Mouse (Mus musculus) midbrain, embryonic 11.5 days (tissue): ENCODE results near the gene Syt12. TPM values are rescaled to one million over a fixed set of nuclear protein-coding genes. Genes with fewer than 3 reads are reported as not detected.

Experiments
- ATAC-seq: fragments of 200-750 bp; cut with Nextera tagmentation; 2 replicates; pipeline ENCODE4 v1.8.0; 2017; ENCODE audit warnings: moderate TSS enrichment, moderate library complexity; ENCODE audit not compliant: low FRiP score
- DNase-seq: peaks from one replicate; pipeline ENCODE4 v3.0.0; 2015; ENCODE audit warnings: low spot score; ENCODE audit errors: missing footprints
- H3K27ac ChIP-seq: fragments of 300-500 bp; sonication (generic); 2 replicates; pipeline ENCODE4 v1.5.1; 2014; ENCODE audit warnings: low read depth, low read length
- H3K27me3 ChIP-seq: fragments of 300-500 bp; sonication (generic); 2 replicates; pipeline ENCODE4 v1.6.1; 2014; ENCODE audit warnings: mild to moderate bottlenecking, low read length, moderate library complexity, mixed read lengths; ENCODE audit not compliant: control insufficient read depth, insufficient read depth
- H3K36me3 ChIP-seq: fragments of 300-500 bp; sonication (generic); 2 replicates; pipeline ENCODE4 v1.6.1; 2014; ENCODE audit warnings: mild to moderate bottlenecking, low read length, moderate library complexity, mixed read lengths; ENCODE audit not compliant: control insufficient read depth, insufficient read depth
- H3K4me1 ChIP-seq: fragments of 300-500 bp; sonication (generic); 2 replicates; pipeline ENCODE4 v1.6.1; 2014; ENCODE audit warnings: low read length; ENCODE audit not compliant: control insufficient read depth, insufficient read depth
- H3K4me2 ChIP-seq: fragments of 300-500 bp; sonication (generic); 2 replicates; pipeline ENCODE4 v1.6.1; 2014; ENCODE audit warnings: mild to moderate bottlenecking, moderate library complexity
- H3K4me3 ChIP-seq: fragments of 300-500 bp; sonication (generic); 2 replicates; pipeline ENCODE4 v1.5.1; 2014; ENCODE audit warnings: low read depth, low read length
- H3K9ac ChIP-seq: fragments of 300-500 bp; sonication (generic); 2 replicates; pipeline ENCODE4 v1.6.1; 2014; ENCODE audit warnings: low read length
- H3K9me3 ChIP-seq: fragments of 300-500 bp; sonication (generic); 2 replicates; pipeline ENCODE4 v1.6.1; 2016; ENCODE audit warnings: low read length; ENCODE audit not compliant: control insufficient read depth
- WGBS: fragments of 180-500 bp; shearing (Covaris S2); extraction: QIAGEN DNeasy Blood & Tissue Kit; methylation state at CpG from one replicate; pipeline ENCODE4 v1.1.7; 2014; 5-methylcytosine and 5-hydroxymethylcytosine counted together
- polyA plus RNA-seq: library from polyadenylated mRNA; unstranded; fragments of >200 nt; fragmentation: Nextera tagmentation; extraction: Ambion mirVana; gene quantifications from 2 replicates; pipeline ENCODE4 v1.2.1, GENCODE M21; 2014

Syt12 gene
- polyA plus RNA-seq, 1 experiment from 2014 or later, result 1.0 TPM

- H3K36me3 ChIP-seq, result no peaks in the 10 kb centered on the region
- ATAC-seq (no peak), DNase-seq (no peak)
- no peak overlapping the region for H3K9ac ChIP-seq
- H3K4me1 ChIP-seq, result no peaks in the 10 kb centered on the region
- no peak overlapping the region for H3K4me2 ChIP-seq
- no peak overlapping the region for H3K27ac ChIP-seq
- 95% methylated on average over 4 of the region's 4 CpGs for WGBS
- no peaks in the 10 kb centered on the region for H3K9me3 ChIP-seq
- no peaks in the 10 kb centered on the region for H3K27me3 ChIP-seq
- H3K4me3 ChIP-seq, result no peak overlapping the region
Measured at GRCm38 (mm10) chr19:4430091-4430620, 47.1 kb downstream of the Syt12 start.

DNA sequence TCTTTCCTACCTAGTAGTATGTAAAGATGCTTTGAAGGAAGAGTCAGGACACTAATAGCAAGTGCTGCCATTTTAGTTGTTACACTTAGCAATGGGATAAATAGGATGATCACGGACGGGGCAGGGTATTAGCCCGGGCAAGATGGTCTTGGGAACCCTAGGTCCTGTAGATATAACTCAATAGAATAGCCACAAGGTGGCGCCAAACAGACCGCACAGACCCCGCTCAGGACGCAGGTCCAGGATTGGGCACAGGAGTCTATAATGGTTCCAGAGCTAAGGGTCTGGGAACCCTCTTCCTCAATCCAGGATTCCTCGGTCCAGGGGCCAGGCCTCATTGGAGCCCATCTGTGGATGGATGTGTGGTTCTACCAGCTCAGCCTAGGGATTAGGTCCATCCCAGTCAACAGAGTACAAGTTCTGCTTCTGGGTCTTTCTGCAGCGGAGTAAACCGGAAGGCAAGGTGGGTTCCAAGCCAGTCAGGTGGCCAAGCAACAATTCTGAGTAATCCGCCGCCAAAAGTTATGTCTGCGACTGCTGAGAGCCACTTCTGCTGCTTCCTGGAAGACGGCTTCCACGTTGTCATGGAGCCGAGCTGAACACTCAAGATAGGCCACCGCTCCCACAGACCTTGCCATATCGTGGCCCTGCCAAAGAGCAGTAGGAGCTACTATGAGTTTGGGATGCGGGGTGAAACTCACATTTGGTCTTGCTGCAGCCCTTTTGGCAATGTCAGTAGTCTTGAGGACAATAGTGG is 51.5 kb downstream of the Syt12 start:
- H3K4me1 ChIP-seq, result no peaks in the 10 kb centered on the region
- H3K36me3 ChIP-seq, result no peaks in the 10 kb centered on the region
- DNase-seq (no peak), ATAC-seq (no peak)
- no peak overlapping the region for H3K4me2 ChIP-seq
- no peak overlapping the region for H3K9ac ChIP-seq
- WGBS, result 74% methylated on average over 19 of the region's 19 CpGs
- no peak overlapping the region for H3K27ac ChIP-seq
- H3K27me3 ChIP-seq, result no peaks in the 10 kb centered on the region
- no peak overlapping the region for H3K4me3 ChIP-seq
- no peaks in the 10 kb centered on the region for H3K9me3 ChIP-seq

GRCm38 (mm10) chr19:4423021-4423420 is 54.2 kb downstream of the Syt12 start:
- Histone ChIP-seq H3K27ac (no peak overlapping the region), H3K4me1 (no peaks in the 10 kb centered on the region), H3K36me3 (no peaks in the 10 kb centered on the region), H3K4me2 (no peak overlapping the region), H3K9ac (no peak overlapping the region), H3K27me3 (no peaks in the 10 kb centered on the region), H3K4me3 (no peak overlapping the region), H3K9me3 (no peaks in the 10 kb centered on the region)
- DNase-seq (no peak), ATAC-seq (no peak)
- WGBS, result 90% methylated on average over 3 of the region's 3 CpGs

GRCm38 (mm10) chr19:4422581-4422980 is 54.7 kb downstream of the Syt12 start:
- H3K36me3 ChIP-seq, result no peaks in the 10 kb centered on the region
- DNase-seq (no peak), ATAC-seq (no peak)
- H3K27me3 ChIP-seq, result no peaks in the 10 kb centered on the region
- WGBS, result 94% methylated on average over 3 of the region's 3 CpGs
- no peak overlapping the region for H3K4me2 ChIP-seq
- no peak overlapping the region for H3K27ac ChIP-seq
- no peak overlapping the region for H3K9ac ChIP-seq
- H3K4me1 ChIP-seq, result no peaks in the 10 kb centered on the region
- no peaks in the 10 kb centered on the region for H3K9me3 ChIP-seq
- H3K4me3 ChIP-seq, result no peak overlapping the region

DNA sequence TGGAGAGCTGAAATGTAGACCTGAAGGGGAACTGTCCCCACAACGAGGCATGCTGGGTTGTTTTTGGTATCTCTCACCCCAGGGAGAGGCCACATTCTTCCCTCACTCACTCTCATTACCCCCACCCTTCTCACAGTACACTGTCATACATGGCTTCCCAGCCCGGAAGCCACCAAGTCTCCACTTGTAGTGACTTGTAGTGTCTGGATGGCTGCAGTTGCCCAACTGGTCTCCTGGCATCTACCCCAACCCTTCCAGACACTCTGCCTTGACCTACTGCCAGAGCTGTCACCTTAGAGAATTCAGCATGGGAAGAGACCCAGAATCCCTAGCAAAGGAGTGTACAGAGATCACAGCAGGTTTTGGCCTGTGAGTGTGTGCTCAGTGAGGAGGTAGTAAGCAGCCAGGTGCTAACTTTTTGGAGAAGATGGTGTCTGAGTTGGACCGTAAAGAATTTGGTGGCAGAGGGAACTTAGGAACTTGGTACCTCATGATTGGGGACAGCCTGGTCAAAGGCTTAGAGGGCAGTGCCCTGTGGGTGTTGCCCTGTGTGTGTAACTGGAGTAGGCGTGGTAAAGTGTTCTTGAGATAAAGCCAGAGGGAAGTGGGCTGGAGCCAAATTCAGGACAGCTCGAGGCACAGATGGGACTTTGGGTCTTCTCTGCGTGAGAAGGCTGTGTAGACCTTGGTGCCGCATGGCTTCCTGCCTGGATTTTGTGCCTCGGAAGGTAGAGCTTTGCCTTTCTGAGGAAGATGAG is 56.9 kb downstream of the Syt12 start:
- Histone ChIP-seq H3K27ac (no peak overlapping the region), H3K9me3 (no peaks in the 10 kb centered on the region), H3K36me3 (no peaks in the 10 kb centered on the region), H3K27me3 (no peaks in the 10 kb centered on the region), H3K4me2 (no peak overlapping the region), H3K9ac (no peak overlapping the region), H3K4me3 (no peak overlapping the region), H3K4me1 (no peaks in the 10 kb centered on the region)
- DNase-seq (no peak), ATAC-seq (no peak)
- WGBS, result 81% methylated on average over 8 of the region's 8 CpGs

GRCm38 (mm10) chr19:4419711-4420110 is 57.5 kb downstream of the Syt12 start:
- no peaks in the 10 kb centered on the region for H3K9me3 ChIP-seq
- DNase-seq (no peak), ATAC-seq (no peak)
- H3K4me2 ChIP-seq, result no peak overlapping the region
- H3K4me1 ChIP-seq, result no peaks in the 10 kb centered on the region
- H3K36me3 ChIP-seq, result no peaks in the 10 kb centered on the region
- WGBS, result 92% methylated on average over 5 of the region's 5 CpGs
- no peaks in the 10 kb centered on the region for H3K27me3 ChIP-seq
- no peak overlapping the region for H3K9ac ChIP-seq
- no peak overlapping the region for H3K4me3 ChIP-seq
- no peak overlapping the region for H3K27ac ChIP-seq

- no peak for DNase-seq
- H3K4me2 ChIP-seq, result no peak overlapping the region
- no peaks in the 10 kb centered on the region for H3K9me3 ChIP-seq
- no peak overlapping the region for H3K9ac ChIP-seq
- no peak overlapping the region for H3K27ac ChIP-seq
- H3K4me1 ChIP-seq, result no peaks in the 10 kb centered on the region
- H3K36me3 ChIP-seq, result no peaks in the 10 kb centered on the region
- no peak for ATAC-seq
- H3K4me3 ChIP-seq, result no peak overlapping the region
- no peaks in the 10 kb centered on the region for H3K27me3 ChIP-seq
Measured at GRCm38 (mm10) chr19:4417713-4418112, 59.5 kb downstream of the Syt12 start.

GRCm38 (mm10) chr19:4417183-4417582 is 60.1 kb downstream of the Syt12 start:
- no peak for DNase-seq
- Histone ChIP-seq H3K36me3 (no peaks in the 10 kb centered on the region), H3K27me3 (no peaks in the 10 kb centered on the region), H3K4me3 (no peak overlapping the region), H3K4me1 (no peaks in the 10 kb centered on the region), H3K4me2 (no peak overlapping the region), H3K9ac (no peak overlapping the region), H3K9me3 (no peaks in the 10 kb centered on the region), H3K27ac (no peak overlapping the region)
- ATAC-seq, result 0 out of 2 replicates have a peak, but pooled peaks have one; percentile 40
- WGBS, result 0% methylated on average over 1 of the region's 1 CpGs

DNA sequence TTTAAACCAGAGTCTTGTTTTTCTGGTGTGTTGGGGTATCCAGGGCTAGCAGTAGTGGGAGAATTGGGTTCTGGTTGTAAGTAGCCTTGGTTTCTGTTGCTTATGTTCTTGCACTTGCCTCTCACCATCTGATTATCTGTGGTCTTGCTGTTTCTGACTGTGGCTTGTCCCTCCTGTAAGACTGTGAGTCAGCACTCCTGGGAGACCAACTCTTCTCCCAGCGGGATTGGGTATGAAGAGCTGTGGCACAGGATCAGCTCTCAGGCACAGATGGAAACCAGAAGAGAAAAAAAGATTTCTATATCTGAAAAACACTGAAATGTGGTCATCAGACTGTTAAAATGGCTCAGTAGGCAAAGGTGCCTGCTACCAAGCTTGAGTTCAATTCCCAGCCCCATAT is 62.6 kb downstream of the Syt12 start:
- H3K36me3 ChIP-seq, result no peaks in the 10 kb centered on the region
- no peaks in the 10 kb centered on the region for H3K27me3 ChIP-seq
- 79% methylated on average over 1 of the region's 1 CpGs for WGBS
- H3K27ac ChIP-seq, result no peak overlapping the region
- H3K9ac ChIP-seq, result no peak overlapping the region
- no peak for DNase-seq
- ATAC-seq, result no peak
- no peak overlapping the region for H3K4me2 ChIP-seq
- no peaks in the 10 kb centered on the region for H3K9me3 ChIP-seq
- no peak overlapping the region for H3K4me3 ChIP-seq
- no peaks in the 10 kb centered on the region for H3K4me1 ChIP-seq
